Comparison of ENCODE assay signal across 17 mouse cellular contexts in genomic region chr11:62294121-62294520, GRCm38 (mm10).
"Had no signal": no experiment of that assay in that cellular context is flagged by ENCODE, and none has a peak within 500 bp of the region (broad histone marks: within the 10 kb centered on the region; RNA-seq: fewer than 3 reads in every experiment).

No protein-coding gene starts in this region.

- H3K4me2 ChIP-seq: liver, embryonic 11.5 days; lung, embryonic 15.5 days; midbrain, embryonic 13.5 days had no signal

- ATAC-seq: midbrain, embryonic 13.5 days; midbrain, embryonic 16.5 days had no signal

- H3K9me3 ChIP-seq: lung, embryonic 15.5 days; megakaryocyte, embryonic 14.5 days; midbrain, embryonic 10.5 days; midbrain, embryonic 13.5 days had no signal

- H3K27ac ChIP-seq: kidney, postnatal 0 days; layer of hippocampus, adult 2 months; liver, embryonic 14.5 days; lung, embryonic 15.5 days; midbrain, embryonic 10.5 days; midbrain, embryonic 13.5 days had no signal

- H3K4me1 ChIP-seq: lung, embryonic 15.5 days; midbrain, embryonic 10.5 days had no signal

- H3K9ac ChIP-seq: liver, embryonic 14.5 days; lung, embryonic 15.5 days; midbrain, embryonic 13.5 days had no signal

- H3K27me3 ChIP-seq: lung, embryonic 15.5 days; megakaryocyte, embryonic 14.5 days; midbrain, embryonic 13.5 days had no signal

- H3K4me3 ChIP-seq: layer of hippocampus, adult 2 months; lung, embryonic 15.5 days; megakaryocyte, embryonic 14.5 days; midbrain, embryonic 10.5 days; midbrain, embryonic 13.5 days; myocyte had no signal

- DNase-seq: kidney, adult 2 months; kidney, postnatal 25 days; layer of hippocampus, adult 9-11 months; lung, adult 18-20 months; right cerebral cortex, postnatal 14 days; right cerebral cortex, postnatal 4 days; thymus, postnatal 25 days had no signal
